Mouse (Mus musculus) brain, embryonic 18.5 days (tissue): ENCODE measurements around the gene Lyve1.
"Not testable (repeated sequence)": the region's sequence is repeated elsewhere in the genome, so short reads cannot be mapped to it uniquely, and the experiment has no call there.

Experiments used
- DNase-seq: peaks from one replicate; pipeline ENCODE4 v3.0.0-alpha.2; 2012; ENCODE audit warnings: low read depth, low spot score

The Lyve1 gene

DNA sequence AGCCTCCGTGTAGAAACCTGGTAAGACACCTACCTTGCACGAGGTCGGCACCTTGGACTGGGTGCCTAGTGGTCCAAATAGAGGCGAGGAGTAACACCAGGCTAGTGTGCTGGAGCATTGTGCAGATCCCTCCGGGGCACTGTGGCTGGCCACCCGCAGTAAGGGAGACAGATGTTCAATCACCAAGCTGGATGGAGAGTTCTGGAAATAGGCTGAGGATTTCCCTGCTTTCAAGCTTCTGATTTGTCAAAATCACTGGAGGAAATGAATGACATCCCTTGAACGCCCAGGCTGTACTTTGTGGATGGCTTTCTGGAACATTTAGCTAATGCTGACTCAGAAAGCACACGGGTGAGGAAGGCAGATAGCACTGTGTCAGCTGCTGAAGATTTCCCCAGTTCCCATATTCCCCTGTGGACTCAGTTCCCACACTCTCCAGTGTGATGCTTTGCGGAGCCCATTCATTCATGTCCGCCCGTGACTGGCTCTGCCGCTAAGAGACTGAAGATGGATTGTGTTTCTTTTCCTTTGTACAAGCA is at the start of gene Lyve1:
Gene Lyve1 (minus strand): TSS at position 489 of the 539 bp plus-strand sequence.
- DNase-seq: no peak

DNA sequence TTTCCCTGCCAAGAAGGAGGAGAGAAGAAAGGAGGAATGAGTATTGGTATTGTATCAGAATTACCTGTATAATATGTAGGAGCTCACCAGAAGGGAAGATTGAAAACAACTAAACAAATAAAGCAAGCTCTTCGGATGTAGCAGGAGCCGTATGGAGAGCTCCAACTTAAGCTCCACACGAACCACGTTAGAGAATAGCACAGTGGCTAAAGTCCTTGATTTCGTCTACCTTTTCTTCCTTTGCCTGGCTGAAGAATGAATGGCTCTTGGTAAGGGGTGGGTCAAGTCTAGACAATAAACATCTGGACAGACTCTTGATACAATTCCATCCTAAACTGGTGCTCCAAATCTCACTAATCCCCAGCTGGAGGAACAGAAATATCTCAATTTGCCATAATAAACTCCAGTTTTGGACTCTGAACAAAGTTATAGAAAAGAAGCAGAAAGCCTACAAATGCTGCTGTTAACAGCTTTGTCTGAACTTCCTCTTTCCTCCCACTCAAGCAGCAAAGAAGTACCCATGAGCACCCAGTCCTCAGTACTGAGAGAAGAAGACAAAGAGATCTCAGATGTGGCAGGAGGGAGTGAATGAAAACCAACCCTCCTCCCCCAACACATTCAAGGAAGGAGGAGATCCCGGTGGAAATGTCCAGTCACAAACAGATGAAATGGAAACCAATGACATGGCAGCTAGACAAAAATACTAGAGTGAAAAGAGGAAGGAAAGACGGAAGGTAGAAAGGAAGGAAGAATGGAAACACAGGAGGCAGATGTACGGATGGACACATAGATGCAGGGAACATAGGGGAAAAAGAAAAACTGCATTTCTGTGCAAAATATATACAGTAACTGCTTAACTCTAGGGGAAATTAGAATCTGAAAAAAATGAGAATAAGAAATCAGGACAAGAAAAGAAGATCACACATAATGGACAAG is 45.4 kb upstream of the Lyve1 start:
- DNase-seq: no peak

DNA sequence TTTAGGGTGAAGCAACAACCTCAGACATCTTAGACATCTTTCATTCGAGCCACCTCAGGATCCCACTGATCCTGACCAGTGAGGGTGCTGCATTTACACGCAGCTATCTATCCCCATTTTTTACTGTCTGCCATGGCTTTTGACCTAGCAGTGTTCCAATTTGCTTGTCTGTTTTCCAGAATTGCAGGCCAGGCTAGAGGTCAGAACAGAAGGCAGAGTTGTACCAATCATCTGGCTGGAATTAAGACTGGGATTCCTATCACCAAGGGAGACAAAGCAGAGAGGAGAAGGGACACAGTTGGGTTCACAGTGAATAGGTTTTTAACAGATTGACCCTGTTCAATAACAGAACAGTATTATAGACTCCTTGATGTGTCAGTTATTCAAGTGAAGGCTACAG is 43.5 kb upstream of the Lyve1 start:
- no peak for DNase-seq

DNA sequence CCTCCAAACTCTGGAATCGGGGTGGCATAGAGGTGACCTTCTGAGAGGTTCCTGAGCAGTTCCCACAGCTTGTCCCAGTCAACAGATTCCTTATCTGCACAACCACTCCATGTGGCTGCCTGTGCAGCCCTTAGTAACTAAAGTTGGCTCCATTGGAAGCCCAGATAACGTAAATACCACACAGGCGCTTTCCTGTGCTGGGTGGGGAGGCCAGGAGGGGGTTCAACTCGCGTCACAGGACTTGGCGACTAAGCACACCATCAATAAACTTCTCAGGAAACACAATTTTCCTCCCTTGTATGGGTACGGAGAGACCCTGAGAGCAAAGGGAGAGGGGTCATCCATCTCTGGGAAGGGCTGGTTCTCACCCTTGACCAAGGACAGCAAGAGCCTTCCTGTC is 40.2 kb upstream of the Lyve1 start:
- DNase-seq: no peak

GRCm38 (mm10) chr7:110897202-110897601 is 34.2 kb upstream of the Lyve1 start:
- DNase-seq: no peak

DNA sequence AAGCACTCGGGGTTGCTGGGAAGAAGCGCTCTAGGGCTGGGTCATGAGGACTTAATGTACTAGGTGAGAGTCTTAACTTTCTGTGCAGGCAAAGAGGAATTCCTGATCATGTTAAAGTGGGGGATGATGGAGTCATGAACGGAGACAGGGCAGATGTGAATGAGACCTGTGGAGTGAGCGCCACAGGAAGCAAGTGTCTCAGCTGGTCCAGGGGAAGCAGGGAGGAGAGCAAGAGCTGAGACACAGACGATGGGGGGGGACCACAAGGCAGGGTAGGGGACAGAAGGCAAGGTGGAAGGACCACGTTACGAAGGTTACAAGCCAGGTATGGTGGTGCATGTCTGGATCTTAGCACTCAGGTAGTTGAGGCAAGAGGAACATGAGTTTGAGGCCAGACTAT is 33.4 kb upstream of the Lyve1 start:
- no peak for DNase-seq

GRCm38 (mm10) chr7:110895772-110896171 is 32.7 kb upstream of the Lyve1 start:
- not testable (repeated sequence) for DNase-seq

GRCm38 (mm10) chr7:110894673-110895072 is 31.6 kb upstream of the Lyve1 start:
- DNase-seq: no peak

- DNase-seq: no peak
Observed at GRCm38 (mm10) chr7:110893943-110894610, 31.0 kb upstream of the Lyve1 start.

DNA sequence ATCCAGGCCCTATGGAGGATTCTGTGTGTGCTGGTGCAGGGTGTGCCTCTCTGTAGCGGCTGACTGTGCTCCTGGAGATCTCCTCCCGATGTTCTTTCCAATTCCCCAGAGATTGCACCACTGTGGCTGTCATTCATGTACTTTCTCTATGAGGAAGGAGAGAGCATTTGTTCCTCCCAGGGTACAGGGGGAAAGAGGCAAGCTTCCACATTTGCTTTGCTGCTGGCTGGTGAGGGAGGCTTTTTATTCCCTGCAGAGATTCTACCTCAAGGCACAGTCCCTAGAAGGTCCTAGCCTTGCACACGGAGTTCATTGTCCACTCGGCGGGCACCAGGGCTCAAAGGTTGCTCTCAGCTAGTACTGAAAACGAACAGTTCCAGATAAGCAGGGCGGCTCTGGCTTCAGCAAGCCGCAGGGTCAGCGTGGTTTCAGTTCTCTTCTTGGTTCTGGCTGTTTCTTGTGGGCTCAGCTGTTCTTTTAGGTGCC is 28.5 kb upstream of the Lyve1 start:
- no peak for DNase-seq

DNA sequence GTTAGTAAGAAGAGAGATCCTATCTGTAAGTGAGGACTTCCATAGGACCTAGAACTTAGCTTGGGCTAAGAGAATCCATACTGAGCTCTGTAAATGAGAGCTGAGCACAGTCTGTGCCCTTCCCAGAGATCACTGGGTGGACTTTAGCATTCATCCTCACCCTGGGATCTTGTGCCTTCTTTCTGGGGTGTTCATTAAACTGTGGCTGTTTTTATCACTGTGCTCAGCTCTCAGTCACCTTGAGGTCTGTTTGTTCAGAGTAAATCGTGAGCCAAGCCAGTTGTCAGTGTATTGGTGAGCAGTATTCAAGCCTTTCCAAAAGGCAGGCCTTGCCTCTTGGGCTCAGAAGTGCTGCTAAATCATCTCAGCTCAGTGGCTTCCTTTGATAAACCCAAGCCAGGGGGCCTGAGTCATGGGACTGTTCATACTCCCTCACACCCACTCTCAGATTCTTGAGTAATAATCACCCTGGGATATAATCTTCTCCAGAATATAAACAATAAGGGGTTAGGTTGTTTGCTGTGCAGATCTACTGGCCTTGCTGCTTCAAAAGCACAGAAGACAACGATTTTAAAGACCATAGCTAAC is 18.8 kb upstream of the Lyve1 start:
- no peak for DNase-seq

DNA sequence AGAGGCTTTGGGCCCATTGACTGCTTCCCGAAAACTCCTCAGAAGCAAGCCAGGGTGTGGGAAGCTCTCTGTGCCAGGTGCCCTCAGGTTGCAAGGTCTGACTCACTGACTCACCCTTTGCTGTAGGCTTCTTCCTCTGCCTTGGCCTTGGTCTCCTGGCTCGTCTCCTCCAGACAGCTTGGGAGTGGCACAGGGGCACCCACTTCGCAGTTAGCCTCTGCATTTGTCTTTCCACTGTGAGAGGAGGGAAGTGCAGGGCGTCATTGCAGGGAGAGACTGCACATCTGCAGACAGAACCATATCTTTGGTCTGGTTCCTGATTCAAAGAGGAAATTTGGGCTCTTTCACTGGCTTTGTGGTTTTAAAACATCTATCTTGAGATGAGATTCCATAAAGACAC is 15.0 kb upstream of the Lyve1 start:
- no peak for DNase-seq

DNA sequence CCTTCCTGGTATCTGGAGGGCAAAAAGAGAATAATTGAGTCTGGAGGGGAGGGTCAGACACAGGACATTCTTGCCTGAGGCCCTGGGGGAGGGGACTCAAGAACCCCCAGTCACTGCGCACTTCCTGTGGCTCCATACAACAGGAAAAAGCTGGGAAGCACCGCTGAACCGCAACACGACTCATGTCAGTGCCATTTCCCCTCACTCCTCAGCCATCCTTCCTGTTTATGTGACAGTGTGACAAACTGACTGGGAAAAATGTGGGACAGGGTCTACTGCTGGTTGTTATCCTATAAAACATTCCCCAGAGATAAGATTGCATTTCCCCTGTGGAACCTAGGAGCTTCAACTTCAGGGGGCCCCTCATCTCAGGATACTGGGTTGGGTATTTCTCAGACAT is 13.9 kb upstream of the Lyve1 start:
- no peak for DNase-seq

- DNase-seq: no peak
Observed at GRCm38 (mm10) chr7:110868807-110869206, 5.8 kb upstream of the Lyve1 start.

DNA sequence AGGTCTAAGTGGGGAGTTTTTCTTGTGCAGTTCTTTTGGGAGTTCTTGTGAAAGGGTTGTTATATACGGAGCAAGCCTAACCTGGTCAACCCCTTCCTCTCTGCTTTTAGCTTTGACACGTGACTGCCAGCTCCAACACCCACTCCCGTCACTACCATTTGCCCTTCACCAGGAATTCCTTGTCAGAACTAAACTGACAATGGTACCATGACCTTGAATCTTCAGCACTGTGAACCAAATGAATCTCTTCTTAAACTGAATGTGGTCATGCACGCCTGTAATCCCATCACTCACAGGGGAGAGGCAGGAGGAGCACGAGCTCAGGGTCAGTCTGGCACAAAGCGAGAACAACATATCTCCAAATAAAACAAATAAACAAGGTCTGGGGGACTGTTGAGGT is 4.1 kb upstream of the Lyve1 start:
- no peak for DNase-seq

- no peak for DNase-seq
Observed at GRCm38 (mm10) chr7:110866021-110866420, 3.0 kb upstream of the Lyve1 start.

DNA sequence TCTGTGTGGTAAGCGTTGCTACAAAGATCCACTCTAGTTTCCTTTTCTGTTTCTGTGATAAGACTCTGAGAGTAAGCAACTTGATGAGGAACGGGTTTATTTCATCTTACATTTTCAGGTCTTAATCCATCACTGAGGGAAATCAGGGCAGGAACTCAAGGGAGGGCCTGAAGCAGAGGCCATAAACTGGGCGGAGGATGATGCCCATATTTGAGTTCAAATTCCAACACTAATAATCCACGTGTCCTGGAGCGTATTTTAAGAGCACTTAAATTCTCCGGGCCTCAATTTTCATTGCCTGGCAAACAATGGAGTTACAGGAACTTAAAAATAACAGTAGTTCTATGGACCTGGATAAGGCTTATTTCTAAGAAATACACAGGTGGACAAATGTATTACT is 2.5 kb upstream of the Lyve1 start:
- DNase-seq: no peak

GRCm38 (mm10) chr7:110865038-110865437 is 2.0 kb upstream of the Lyve1 start:
- no peak for DNase-seq

DNA sequence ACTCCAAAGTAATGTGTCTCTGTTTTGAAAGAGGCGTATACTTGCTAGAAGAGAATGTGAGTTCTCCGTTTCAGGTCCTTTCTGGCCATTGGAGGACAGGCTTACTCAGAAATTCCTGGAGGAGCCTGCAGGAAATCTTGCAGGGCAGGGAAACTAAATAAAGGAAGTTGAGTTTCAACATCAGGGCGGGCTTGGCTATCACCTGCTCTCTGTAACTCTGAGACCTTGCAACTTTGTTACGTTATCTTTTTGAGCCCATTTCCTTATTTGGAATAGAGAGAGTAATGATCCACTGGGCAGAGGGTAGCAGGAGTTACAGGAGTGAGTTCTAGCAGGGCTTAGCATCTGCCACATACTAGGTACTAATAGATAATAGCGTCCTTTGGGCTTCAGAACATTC is 2.9 kb downstream of the Lyve1 start:
- DNase-seq: no peak

DNA sequence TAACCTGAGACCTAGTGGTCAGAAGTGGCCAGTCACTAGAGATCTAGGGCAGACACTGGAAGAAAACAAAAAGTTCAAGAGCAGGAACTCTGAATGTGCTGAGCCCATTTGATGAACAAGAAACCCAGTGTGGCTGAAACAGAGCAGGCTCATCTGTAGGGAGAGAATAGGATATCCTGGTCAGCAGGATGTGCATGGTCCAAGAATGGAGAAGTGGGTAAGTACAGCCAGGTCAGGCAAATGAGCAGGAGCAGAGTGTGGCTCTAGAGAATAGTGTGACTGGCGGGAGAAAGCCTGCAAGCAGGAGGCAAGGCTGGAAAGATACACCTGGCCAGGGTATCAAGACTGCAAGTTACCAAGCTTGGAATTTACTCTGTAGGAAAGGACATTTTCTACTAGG is 7.4 kb downstream of the Lyve1 start:
- no peak for DNase-seq

- no peak for DNase-seq
Observed at GRCm38 (mm10) chr7:110854927-110855546, 8.0 kb downstream of the Lyve1 start.

- no peak for DNase-seq
Observed at GRCm38 (mm10) chr7:110854519-110854918, 8.5 kb downstream of the Lyve1 start.
